Mouse (Mus musculus) heart, embryonic 14.5 days (tissue): Measurements from ENCODE around the gene Fkbpl. TPM values are rescaled to one million over a fixed set of nuclear protein-coding genes. Genes with fewer than 3 reads are reported as not detected.

Experiments used
- ATAC-seq: fragments of 200-750 bp; cut with Nextera tagmentation; 2 replicates; pipeline ENCODE4 v1.8.0; 2017; ENCODE audit warnings: low read depth, moderate TSS enrichment; ENCODE audit not compliant: insufficient number of reproducible peaks, insufficient read depth, low FRiP score
- H3K27ac ChIP-seq, 2 experiments: fragments of 200-500 bp in 1 of 2; fragments of 300-500 bp in 1 of 2; sonication (generic) in 1 of 2; replicated peaks in 1 of 2; 2 replicates each; pipeline ENCODE4 v1.5.1; 2012 to 2014; ENCODE audit warnings: low read depth in 2 of 2, low read length in 2 of 2, control low read depth in 1 of 2, mild to moderate bottlenecking in 1 of 2, mixed read lengths in 1 of 2; ENCODE audit not compliant: control insufficient read depth in 1 of 2, insufficient read depth in 1 of 2
- H3K27me3 ChIP-seq: fragments of 300-500 bp; sonication (generic); 2 replicates; pipeline ENCODE4 v1.6.1; 2014; ENCODE audit warnings: mild to moderate bottlenecking, low read length, control low read depth; ENCODE audit not compliant: control insufficient read depth, insufficient read depth
- H3K36me3 ChIP-seq: fragments of 300-500 bp; sonication (generic); 2 replicates; pipeline ENCODE4 v1.6.1; 2014; ENCODE audit warnings: mild to moderate bottlenecking, control low read depth, low read length, mixed read lengths; ENCODE audit not compliant: control insufficient read depth, insufficient read depth
- H3K4me1 ChIP-seq, 2 experiments: fragments of 200-500 bp in 1 of 2; fragments of 300-500 bp in 1 of 2; sonication (generic) in 1 of 2; 2 replicates each; pipeline ENCODE4 v1.6.1; 2012 to 2014; ENCODE audit warnings: low read length in 2 of 2, control low read depth in 1 of 2, mixed read lengths in 1 of 2; ENCODE audit not compliant: control insufficient read depth in 2 of 2, insufficient read depth in 2 of 2
- H3K4me2 ChIP-seq: fragments of 300-500 bp; sonication (generic); 2 replicates; pipeline ENCODE4 v1.6.1; 2014; ENCODE audit warnings: mild to moderate bottlenecking, low read length
- H3K4me3 ChIP-seq, 2 experiments: fragments of 200-500 bp in 1 of 2; fragments of 300-500 bp in 1 of 2; sonication (generic) in 1 of 2; 2 replicates each; pipeline ENCODE4 v1.5.1; 2012 to 2014; ENCODE audit warnings: low read length in 2 of 2, mild to moderate bottlenecking in 2 of 2, control low read depth in 1 of 2, low read depth in 1 of 2, moderate library complexity in 1 of 2; ENCODE audit not compliant: control insufficient read depth in 1 of 2, insufficient read depth in 1 of 2
- H3K9ac ChIP-seq: fragments of 300-500 bp; sonication (generic); 2 replicates; pipeline ENCODE4 v1.6.1; 2014; ENCODE audit warnings: mild to moderate bottlenecking, low read length
- H3K9me3 ChIP-seq: fragments of 300-500 bp; sonication (generic); 2 replicates; pipeline ENCODE4 v1.6.1; 2016; ENCODE audit warnings: low read length, control low read depth; ENCODE audit not compliant: control insufficient read depth
- WGBS: fragments of 180-500 bp; shearing (Covaris S2); extraction: QIAGEN DNeasy Blood & Tissue Kit; methylation state at CpG from one replicate; pipeline ENCODE4 v1.1.7; 2014; 5-methylcytosine and 5-hydroxymethylcytosine counted together
- polyA plus RNA-seq: library from polyadenylated mRNA; unstranded; fragments of >200 nt; fragmentation: Nextera tagmentation; extraction: Ambion mirVana; gene quantifications from 2 replicates; pipeline ENCODE4 v1.2.1, GENCODE M21; 2014

The Fkbpl gene
- polyA plus RNA-seq, 1 experiment from 2014 or later = 8.9 TPM

GRCm38 (mm10) chr17:34649106-34649864 lies 4.7 kb downstream of the Fkbpl start:
- Histone ChIP-seq H3K27me3 (no peaks in the 10 kb centered on the region), H3K36me3 (peaks cover 53% of the 10 kb centered on the region)

GRCm38 (mm10) chr17:34650781-34651180 lies 6.2 kb downstream of the Fkbpl start:
- H3K9me3 ChIP-seq = no peaks in the 10 kb centered on the region
- no peak overlapping the region for H3K9ac ChIP-seq
- H3K27me3 ChIP-seq = no peaks in the 10 kb centered on the region
- H3K4me1 ChIP-seq = peaks cover 13 to 33% of the 10 kb centered on the region in 2 experiments
- H3K4me3 ChIP-seq = no peak overlapping the region
- H3K27ac ChIP-seq = no peak overlapping the region
- no peak overlapping the region for H3K4me2 ChIP-seq
- ATAC-seq = no peak
- WGBS = 87% methylated on average over 14 of the region's 14 CpGs
- peaks cover 56% of the 10 kb centered on the region for H3K36me3 ChIP-seq

More at GRCm38 (mm10) chr17:34649106-34649864, 4.7 kb downstream of the Fkbpl start:
- ATAC-seq = no peak
- peaks cover 9 to 26% of the 10 kb centered on the region in 2 experiments for H3K4me1 ChIP-seq
- H3K27ac ChIP-seq = no peak overlapping the region
- no peaks in the 10 kb centered on the region for H3K9me3 ChIP-seq
- H3K4me3 ChIP-seq = no peak overlapping the region
- H3K4me2 ChIP-seq = no peak overlapping the region
- H3K9ac ChIP-seq = no peak overlapping the region
- 86% methylated on average over 18 of the region's 18 CpGs for WGBS

GRCm38 (mm10) chr17:34651507-34652221 lies 7.1 kb downstream of the Fkbpl start:
- Histone ChIP-seq H3K9ac (no peak overlapping the region), H3K9me3 (no peaks in the 10 kb centered on the region), H3K4me2 (no peak overlapping the region), H3K36me3 (peaks cover 56% of the 10 kb centered on the region), H3K4me3 (no peak overlapping the region), H3K4me1 (peaks cover 18 to 33% of the 10 kb centered on the region in 2 experiments), H3K27me3 (no peaks in the 10 kb centered on the region), H3K27ac (no peak overlapping the region)
- ATAC-seq = no peak
- WGBS = 60% methylated on average over 19 of the region's 19 CpGs

GRCm38 (mm10) chr17:34652546-34652945 lies 8.0 kb downstream of the Fkbpl start:
- no peak for ATAC-seq
- no peaks in the 10 kb centered on the region for H3K27me3 ChIP-seq
- H3K9ac ChIP-seq = no peak overlapping the region
- no peak overlapping the region for H3K27ac ChIP-seq
- H3K4me2 ChIP-seq = no peak overlapping the region
- H3K4me3 ChIP-seq = no peak overlapping the region
- peaks cover 18 to 32% of the 10 kb centered on the region in 2 experiments for H3K4me1 ChIP-seq
- WGBS = 89% methylated on average over 10 of the region's 10 CpGs
- peaks cover 56% of the 10 kb centered on the region for H3K36me3 ChIP-seq
- no peaks in the 10 kb centered on the region for H3K9me3 ChIP-seq

- no peak overlapping the region for H3K27ac ChIP-seq
- no peak for ATAC-seq
- no peaks in the 10 kb centered on the region for H3K27me3 ChIP-seq
- 85% methylated on average over 8 of the region's 8 CpGs for WGBS
- H3K4me2 ChIP-seq = no peak overlapping the region
- no peak overlapping the region for H3K4me3 ChIP-seq
- no peak overlapping the region for H3K9ac ChIP-seq
- no peaks in the 10 kb centered on the region for H3K9me3 ChIP-seq
- H3K36me3 ChIP-seq = peaks cover 56% of the 10 kb centered on the region
- H3K4me1 ChIP-seq = peaks cover 15 to 28% of the 10 kb centered on the region in 2 experiments; a peak in 3 of 4 replicates
Observed at GRCm38 (mm10) chr17:34652985-34653384, 8.4 kb downstream of the Fkbpl start.

- no peak overlapping the region for H3K27ac ChIP-seq
- peaks cover 55% of the 10 kb centered on the region for H3K36me3 ChIP-seq
Observed at GRCm38 (mm10) chr17:34653746-34654285, 9.3 kb downstream of the Fkbpl start.

GRCm38 (mm10) chr17:34654392-34654791 lies 9.8 kb downstream of the Fkbpl start:
- H3K27ac ChIP-seq = 0 out of 4 replicates have a peak overlapping the region, but pooled peaks of 1 of the 2 experiments have one; percentile 34
- WGBS = 94% methylated on average over 13 of the region's 13 CpGs
- H3K9ac ChIP-seq = no peak overlapping the region

More at GRCm38 (mm10) chr17:34653746-34654285, 9.3 kb downstream of the Fkbpl start:
- WGBS = 68% methylated on average over 9 of the region's 9 CpGs
- Histone ChIP-seq H3K9me3 (no peaks in the 10 kb centered on the region), H3K27me3 (0 out of 2 replicates have a peak, but pooled peaks cover 3% of the 10 kb centered on the region), H3K4me2 (no peak overlapping the region), H3K4me3 (no peak overlapping the region), H3K9ac (no peak overlapping the region), H3K4me1 (peaks cover 12 to 25% of the 10 kb centered on the region in 2 experiments)
- ATAC-seq = no peak

More at GRCm38 (mm10) chr17:34654392-34654791, 9.8 kb downstream of the Fkbpl start:
- Histone ChIP-seq H3K27me3 (peaks cover 8% of the 10 kb centered on the region; the same call in 1 of the 2 replicates), H3K9me3 (no peaks in the 10 kb centered on the region), H3K4me1 (peaks cover 17 to 28% of the 10 kb centered on the region in 2 experiments), H3K36me3 (peaks cover 49% of the 10 kb centered on the region), H3K4me2 (no peak overlapping the region), H3K4me3 (no peak overlapping the region)
- ATAC-seq = no peak
